Mouse (Mus musculus) layer of hippocampus, postnatal 10 days (tissue): ENCODE data around the gene Osbpl7. TPM values are rescaled to one million over a fixed set of nuclear protein-coding genes. Genes with fewer than 3 reads are reported as not detected.

Experiments
- DNase-seq, 2 experiments: peaks; one replicate each; pipeline ENCODE4 v3.0.0; 2021; ENCODE audit warnings: low spot score in 2 of 2
- total RNA-seq, 2 experiments: library from RNA; stranded (reverse); gene quantifications; 2 replicates each; pipeline ENCODE4 v1.2.3; 2021

Gene Osbpl7
- total RNA-seq, 2 experiments from 2014 or later, result 12.9 to 13.5 TPM

GRCm38 (mm10) chr11:97038881-97039280 is 11.5 kb upstream of the Osbpl7 start:
- DNase-seq, result no peak

- DNase-seq, result no peak
These were observed 10.0 kb upstream of the Osbpl7 start for GRCm38 (mm10) chr11:97040301-97041021.

GRCm38 (mm10) chr11:97041022-97041899 is 9.2 kb upstream of the Osbpl7 start, which contains the start of the genes Lrrc46 and Mrpl10:
TSS of gene Lrrc46 (minus strand) at chr11:97041407.
TSS of gene Mrpl10 (plus strand) at chr11:97041560.
- DNase-seq, result peak; percentile 87 to 89

GRCm38 (mm10) chr11:97044902-97045301 is 5.5 kb upstream of the Osbpl7 start:
- DNase-seq, result no peak

- DNase-seq, result no peak
These were observed 4.6 kb upstream of the Osbpl7 start for GRCm38 (mm10) chr11:97045861-97046260.

- no peak for DNase-seq
These were observed 2.3 kb upstream of the Osbpl7 start for GRCm38 (mm10) chr11:97048090-97048650.

- no peak for DNase-seq
These were observed 839 bp upstream of the Osbpl7 start for GRCm38 (mm10) chr11:97049492-97050085.

- DNase-seq, result no peak
These were observed 637 bp downstream of the Osbpl7 start for GRCm38 (mm10) chr11:97050944-97051586.

GRCm38 (mm10) chr11:97052219-97052646 is 1.8 kb downstream of the Osbpl7 start:
- no peak for DNase-seq

- DNase-seq, result no peak
These were observed 13.0 kb downstream of the Osbpl7 start for GRCm38 (mm10) chr11:97063274-97063920.

GRCm38 (mm10) chr11:97063921-97064295 is 13.5 kb downstream of the Osbpl7 start:
- DNase-seq, result no peak

- no peak for DNase-seq
These were observed 15.3 kb downstream of the Osbpl7 start for GRCm38 (mm10) chr11:97065538-97066295.

GRCm38 (mm10) chr11:97066656-97067360 is 16.4 kb downstream of the Osbpl7 start:
- DNase-seq, result no peak

- DNase-seq, result peak; percentile 37 to 47
These were observed 18.9 kb downstream of the Osbpl7 start for GRCm38 (mm10) chr11:97069333-97069732.

- no peak for DNase-seq
These were observed 19.3 kb downstream of the Osbpl7 start for GRCm38 (mm10) chr11:97069770-97070169.

- no peak for DNase-seq
These were observed 20.7 kb downstream of the Osbpl7 start for GRCm38 (mm10) chr11:97071129-97071528.

GRCm38 (mm10) chr11:97072533-97072932 is 22.1 kb downstream of the Osbpl7 start:
- peak; percentile 52 to 68 for DNase-seq

- no peak for DNase-seq
These were observed 23.8 kb downstream of the Osbpl7 start for GRCm38 (mm10) chr11:97074235-97074634.

- DNase-seq, result no peak
These were observed 28.3 kb downstream of the Osbpl7 start for GRCm38 (mm10) chr11:97078751-97079150.
